Mouse (Mus musculus): Measurements from ENCODE around the gene Dlg2. TPM values are rescaled to one million over a fixed set of nuclear protein-coding genes. Genes with fewer than 3 reads are reported as not detected.

The Dlg2 gene
- total and polyA plus RNA-seq, 3 experiments, result 0.72 to 1.9 (median 1.7) TPM

DNA sequence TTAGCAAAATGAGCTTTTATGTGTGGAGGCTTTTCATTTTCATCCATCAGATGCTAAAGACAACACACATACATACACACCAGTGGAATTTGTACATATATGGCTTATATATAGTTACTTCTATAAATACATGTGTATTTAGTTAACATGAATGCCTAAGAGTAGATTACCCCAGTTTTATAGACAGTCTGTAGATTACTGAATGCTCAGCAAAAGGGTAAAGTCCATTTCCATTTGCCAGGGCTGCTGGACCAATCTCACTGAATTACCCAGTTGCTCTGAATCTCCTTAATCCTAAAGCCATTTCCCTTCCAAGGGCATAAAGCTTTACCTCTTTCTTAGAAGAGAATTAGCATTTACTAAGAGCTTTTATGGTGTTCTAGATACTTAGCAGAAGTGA is 1744.1 kb downstream of the Dlg2 start:
- TF ChIP-seq EP300 (IDR thresholded peaks at IDR 0.05; ENCODE audit: insufficient read depth, low read depth, low read length), result no peak
- TF ChIP-seq POLR2A (IDR thresholded peaks at IDR 0.05; ENCODE audit: insufficient read depth, low read depth, low read length), result no peak
- TF ChIP-seq CTCF (IDR thresholded peaks at IDR 0.05), result no peak
- DNase-seq, result no peak
- Histone ChIP-seq H3K27me3 (ENCODE audit: control insufficient read depth, insufficient read depth, low read length) (no peaks in the 10 kb centered on the region), H3K4me3 (no peak overlapping the region), H3K27ac (no peak overlapping the region), H3K79me2 (replicated peaks; ENCODE audit: control insufficient read depth, insufficient read depth, low read length) (no peaks in the 10 kb centered on the region), H3K4me1 (ENCODE audit: control insufficient read depth, insufficient read depth, low read length) (no peaks in the 10 kb centered on the region), H3K36me3 (ENCODE audit: control insufficient read depth, insufficient read depth, low read length) (no peaks in the 10 kb centered on the region), H3K9ac (ENCODE audit: low read depth, low read length) (no peak overlapping the region)
- intact Hi-C loops (cut with DNase I), result no loop called here

DNA sequence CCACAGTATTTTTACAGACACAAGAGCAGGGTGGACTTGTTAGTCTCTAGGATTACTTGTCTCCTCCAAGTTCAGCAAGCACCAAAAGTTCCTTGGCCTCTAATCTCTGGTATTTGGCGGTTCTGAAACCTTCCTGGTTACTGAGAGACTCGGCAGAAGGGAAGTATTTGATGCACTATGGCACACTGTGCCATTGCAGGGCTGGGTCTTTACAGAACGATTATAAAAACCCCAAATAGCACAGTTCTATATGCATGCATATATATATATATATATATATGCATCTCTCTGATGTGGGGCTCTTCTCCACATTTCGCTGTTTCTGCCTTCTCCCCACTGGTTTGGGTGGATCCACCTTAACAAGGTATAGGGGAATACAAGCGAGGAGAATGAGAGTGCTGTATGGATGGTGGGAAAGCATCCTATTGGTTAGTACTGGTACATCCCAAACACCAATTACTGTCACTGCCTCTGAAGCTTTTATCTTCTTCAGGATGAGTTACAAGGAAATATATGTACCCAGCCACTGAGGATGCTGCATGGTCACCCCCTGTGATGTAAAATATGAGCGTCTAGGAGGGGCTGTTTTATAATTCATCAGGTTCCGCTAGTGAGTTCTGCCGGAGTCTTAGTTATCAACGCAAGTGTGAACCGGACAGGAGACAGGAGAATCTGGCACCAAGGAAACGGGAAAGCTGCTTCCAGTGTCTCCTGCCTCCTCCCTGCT is 1758.2 kb downstream of the Dlg2 start:
- TF ChIP-seq POLR2A (IDR thresholded peaks at IDR 0.05; ENCODE audit: insufficient read depth, low read depth, low read length), result no peak
- TF ChIP-seq EP300 (IDR thresholded peaks at IDR 0.05; ENCODE audit: insufficient read depth, low read depth, low read length), result no peak
- no peak for TF ChIP-seq CTCF (IDR thresholded peaks at IDR 0.05)
- Histone ChIP-seq H3K36me3 (ENCODE audit: control insufficient read depth, insufficient read depth, low read length) (no peaks in the 10 kb centered on the region), H3K4me3 (no peak overlapping the region), H3K27me3 (ENCODE audit: control insufficient read depth, insufficient read depth, low read length) (no peaks in the 10 kb centered on the region), H3K79me2 (replicated peaks; ENCODE audit: control insufficient read depth, insufficient read depth, low read length) (no peaks in the 10 kb centered on the region), H3K9ac (ENCODE audit: low read depth, low read length) (no peak overlapping the region), H3K27ac (no peak overlapping the region), H3K4me1 (ENCODE audit: control insufficient read depth, insufficient read depth, low read length) (no peaks in the 10 kb centered on the region)
- no peak for DNase-seq
- intact Hi-C loops (cut with DNase I), result no loop called here
- 69% methylated on average over 11 of the region's 11 CpGs for WGBS

DNA sequence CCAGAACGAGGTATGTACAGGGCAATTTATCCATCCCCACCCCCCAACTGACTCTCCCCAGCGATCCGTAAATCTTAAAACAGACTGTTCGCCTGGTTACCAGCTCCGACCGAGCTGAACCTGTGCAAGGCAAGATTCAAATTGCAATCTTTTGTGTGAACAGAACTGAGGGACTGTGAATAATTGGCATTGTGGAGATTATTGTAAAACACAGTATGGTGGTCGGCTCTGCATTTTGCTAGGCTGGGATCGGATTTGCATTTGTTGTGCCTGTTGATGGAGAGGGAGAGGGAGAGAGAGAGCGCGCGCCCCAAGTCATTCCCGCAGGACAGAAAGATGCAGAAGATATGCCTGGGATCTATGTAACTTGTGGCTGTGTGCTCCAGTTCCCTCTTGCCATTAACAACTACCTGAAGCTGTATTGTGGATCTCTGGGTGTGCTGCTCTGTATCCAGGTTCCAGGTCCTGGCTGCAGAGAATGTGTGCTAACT is 1759.1 kb downstream of the Dlg2 start:
- DNase-seq, result no peak
- Histone ChIP-seq H3K79me2 (replicated peaks; ENCODE audit: control insufficient read depth, insufficient read depth, low read length) (no peaks in the 10 kb centered on the region), H3K4me3 (no peak overlapping the region), H3K27ac (no peak overlapping the region), H3K9ac (ENCODE audit: low read depth, low read length) (no peak overlapping the region), H3K4me1 (ENCODE audit: control insufficient read depth, insufficient read depth, low read length) (no peaks in the 10 kb centered on the region), H3K36me3 (ENCODE audit: control insufficient read depth, insufficient read depth, low read length) (no peaks in the 10 kb centered on the region), H3K27me3 (ENCODE audit: control insufficient read depth, insufficient read depth, low read length) (no peaks in the 10 kb centered on the region)
- WGBS, result 79% methylated on average over 12 of the region's 12 CpGs
- no peak for TF ChIP-seq EP300 (IDR thresholded peaks at IDR 0.05; ENCODE audit: insufficient read depth, low read depth, low read length)
- TF ChIP-seq CTCF (IDR thresholded peaks at IDR 0.05), result no peak
- TF ChIP-seq POLR2A (IDR thresholded peaks at IDR 0.05; ENCODE audit: insufficient read depth, low read depth, low read length), result no peak
- intact Hi-C loops (cut with DNase I), result no loop called here

DNA sequence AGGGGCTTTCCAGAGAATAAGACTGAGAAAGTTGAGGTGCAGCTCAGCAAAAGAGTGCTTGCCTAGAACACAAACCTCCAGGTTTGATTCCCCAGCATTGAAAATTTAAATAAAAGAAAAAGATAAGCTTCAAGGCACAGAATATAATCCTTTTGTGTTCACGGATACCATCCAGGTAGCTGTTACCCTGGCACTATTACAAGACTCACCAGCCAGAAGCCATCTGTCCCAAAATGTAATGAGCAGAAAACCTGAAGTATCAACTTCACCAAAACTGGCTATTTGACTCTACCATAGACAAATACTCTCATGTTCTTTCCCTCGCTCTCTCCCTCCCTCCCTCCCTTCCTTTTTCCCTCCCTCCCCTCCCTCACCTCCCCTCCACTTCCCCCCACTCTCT is 1764.4 kb downstream of the Dlg2 start:
- H3K27me3 ChIP-seq (ENCODE audit: control insufficient read depth, insufficient read depth, low read length), result no peaks in the 10 kb centered on the region
- WGBS, result 79% methylated on average over 2 of the region's 2 CpGs
- no peaks in the 10 kb centered on the region for H3K4me1 ChIP-seq (ENCODE audit: control insufficient read depth, insufficient read depth, low read length)
- H3K27ac ChIP-seq, result no peak overlapping the region
- DNase-seq, result no peak
- no peak overlapping the region for H3K4me3 ChIP-seq
- no peaks in the 10 kb centered on the region for H3K36me3 ChIP-seq (ENCODE audit: control insufficient read depth, insufficient read depth, low read length)
- H3K9ac ChIP-seq (ENCODE audit: low read depth, low read length), result no peak overlapping the region
- H3K79me2 ChIP-seq (replicated peaks; ENCODE audit: control insufficient read depth, insufficient read depth, low read length), result no peaks in the 10 kb centered on the region
- no peak for TF ChIP-seq EP300 (IDR thresholded peaks at IDR 0.05; ENCODE audit: insufficient read depth, low read depth, low read length)
- no peak for TF ChIP-seq CTCF (IDR thresholded peaks at IDR 0.05)
- TF ChIP-seq POLR2A (IDR thresholded peaks at IDR 0.05; ENCODE audit: insufficient read depth, low read depth, low read length), result no peak
- intact Hi-C loops (cut with DNase I), result no loop called here

- Histone ChIP-seq H3K4me3 (no peak overlapping the region), H3K9ac (ENCODE audit: low read depth, low read length) (no peak overlapping the region), H3K36me3 (ENCODE audit: control insufficient read depth, insufficient read depth, low read length) (no peaks in the 10 kb centered on the region), H3K4me1 (ENCODE audit: control insufficient read depth, insufficient read depth, low read length) (no peaks in the 10 kb centered on the region), H3K79me2 (replicated peaks; ENCODE audit: control insufficient read depth, insufficient read depth, low read length) (no peaks in the 10 kb centered on the region), H3K27ac (no peak overlapping the region), H3K27me3 (ENCODE audit: control insufficient read depth, insufficient read depth, low read length) (no peaks in the 10 kb centered on the region)
- 82% methylated on average over 3 of the region's 3 CpGs for WGBS
- DNase-seq, result no peak
- no peak for TF ChIP-seq CTCF (IDR thresholded peaks at IDR 0.05)
- intact Hi-C loops (cut with DNase I), result no loop called here
Observed at GRCm38 (mm10) chr7:92247594-92247993, 1771.1 kb downstream of the Dlg2 start.

DNA sequence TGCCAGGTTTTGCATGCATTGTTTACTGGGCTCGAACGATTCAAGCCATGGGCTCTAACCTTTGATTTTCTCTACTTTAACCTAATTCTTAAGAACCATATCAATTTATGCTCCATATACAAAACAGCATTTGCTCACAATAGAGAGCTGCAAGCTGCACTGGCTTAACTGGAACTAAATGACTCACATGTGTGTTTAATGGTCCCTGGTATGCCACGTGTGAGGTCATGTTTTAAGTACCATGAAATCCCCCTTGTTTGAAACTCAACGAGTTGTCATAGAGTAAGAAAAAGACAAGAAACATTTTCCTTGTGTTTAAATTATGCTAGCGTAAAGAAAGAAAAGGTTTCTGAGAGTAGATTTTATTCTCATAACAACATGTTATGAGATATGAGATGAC is 1772.1 kb downstream of the Dlg2 start:
- WGBS, result 83% methylated on average over 5 of the region's 5 CpGs
- no peak for TF ChIP-seq POLR2A (IDR thresholded peaks at IDR 0.05; ENCODE audit: insufficient read depth, low read depth, low read length)
- TF ChIP-seq EP300 (IDR thresholded peaks at IDR 0.05; ENCODE audit: insufficient read depth, low read depth, low read length), result no peak
- no peak for TF ChIP-seq CTCF (IDR thresholded peaks at IDR 0.05)
- Histone ChIP-seq H3K4me1 (ENCODE audit: control insufficient read depth, insufficient read depth, low read length) (no peaks in the 10 kb centered on the region), H3K27ac (no peak overlapping the region), H3K4me3 (no peak overlapping the region), H3K9ac (ENCODE audit: low read depth, low read length) (no peak overlapping the region), H3K79me2 (replicated peaks; ENCODE audit: control insufficient read depth, insufficient read depth, low read length) (no peaks in the 10 kb centered on the region), H3K27me3 (ENCODE audit: control insufficient read depth, insufficient read depth, low read length) (no peaks in the 10 kb centered on the region), H3K36me3 (ENCODE audit: control insufficient read depth, insufficient read depth, low read length) (no peaks in the 10 kb centered on the region)
- DNase-seq, result no peak
- intact Hi-C loops (cut with DNase I), result no loop called here
